Mouse (Mus musculus): ENCODE measurements at regions not wholly inside any gene's neighbourhood (a gene's known extent, or its start where the extent isn't known, plus 50 kb on each side); places are given as distances from the start of the nearest gene placed in this dataset.

DNA sequence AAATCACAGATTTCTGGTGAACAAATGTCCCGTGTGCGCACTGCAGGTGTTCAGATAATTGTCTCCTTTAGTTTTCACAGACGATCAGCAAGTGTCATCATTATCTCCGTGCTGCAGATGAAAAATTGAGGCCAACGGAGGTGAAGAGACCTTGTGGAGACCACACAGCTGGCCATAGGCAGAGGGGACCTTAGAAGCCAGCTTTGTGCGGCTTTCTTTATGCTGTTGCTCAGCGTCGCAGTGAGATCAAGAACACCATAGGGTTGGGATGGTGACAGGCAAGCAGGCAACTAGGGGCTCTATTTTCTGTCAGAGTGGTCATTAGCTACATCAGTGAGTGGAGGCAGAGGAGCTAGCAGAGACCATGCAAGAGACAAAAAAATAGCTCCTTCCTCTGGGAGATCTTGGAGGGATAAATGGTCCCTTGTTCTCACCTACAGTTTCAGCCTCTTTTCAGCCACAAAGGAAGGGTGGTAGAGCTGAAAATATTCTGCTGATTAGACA, 324.4 kb downstream of the Chl1 start:
- Histone ChIP-seq H3K36me3 (ENCODE audit: control insufficient read depth, insufficient read depth, low read length) (no peaks in the 10 kb centered on the region), H3K27me3 (ENCODE audit: control insufficient read depth, insufficient read depth, low read depth, low read length) (no peaks in the 10 kb centered on the region), H3K9ac (ENCODE audit: low read depth, low read length) (no peak overlapping the region), H3K27ac (ENCODE audit: low read length) (no peak overlapping the region), H3K4me1 (ENCODE audit: control insufficient read depth, insufficient read depth, low read length) (no peaks in the 10 kb centered on the region), H3K9me3 (replicated peaks; ENCODE audit: control insufficient read depth, low read length, poor library complexity, severe bottlenecking) (no peaks in the 10 kb centered on the region), H3K4me3 (ENCODE audit: low read depth, low read length) (no peak overlapping the region), H3K4me2 (ENCODE audit: low read length) (no peak overlapping the region)
- peak; percentile 21; the same call in 1 of the 2 replicates for ATAC-seq
- WGBS: 73% methylated on average over 8 of the region's 8 CpGs

DNA sequence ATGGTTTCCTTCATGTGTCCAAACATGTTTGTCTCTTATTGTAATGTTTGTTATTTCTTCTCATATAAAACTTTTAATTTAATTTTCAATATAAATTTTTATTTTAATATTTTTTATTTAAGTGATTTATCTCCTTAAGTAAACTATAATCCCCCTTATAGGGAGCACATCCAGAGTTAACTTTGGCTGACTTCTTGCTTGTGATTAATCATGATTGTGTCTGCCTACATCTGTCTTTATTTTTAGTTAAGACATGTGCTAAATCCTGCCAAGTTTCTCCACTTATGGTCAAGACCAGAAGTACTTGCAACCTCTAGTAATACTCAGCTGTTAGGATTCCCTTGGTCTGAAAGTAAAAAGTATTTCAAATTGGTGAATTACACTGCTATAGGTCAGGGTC, 349.4 kb downstream of the Chl1 start:
- Histone ChIP-seq H3K27ac (ENCODE audit: low read length) (no peak overlapping the region), H3K4me3 (ENCODE audit: low read depth, low read length) (no peak overlapping the region), H3K9me3 (replicated peaks; ENCODE audit: control insufficient read depth, low read length, poor library complexity, severe bottlenecking) (no peaks in the 10 kb centered on the region), H3K4me1 (ENCODE audit: control insufficient read depth, insufficient read depth, low read length) (no peaks in the 10 kb centered on the region), H3K4me2 (ENCODE audit: low read length) (no peak overlapping the region), H3K9ac (ENCODE audit: low read depth, low read length) (no peak overlapping the region), H3K27me3 (ENCODE audit: control insufficient read depth, insufficient read depth, low read depth, low read length) (no peaks in the 10 kb centered on the region), H3K36me3 (ENCODE audit: control insufficient read depth, insufficient read depth, low read length) (no peaks in the 10 kb centered on the region)
- no peak for ATAC-seq

DNA sequence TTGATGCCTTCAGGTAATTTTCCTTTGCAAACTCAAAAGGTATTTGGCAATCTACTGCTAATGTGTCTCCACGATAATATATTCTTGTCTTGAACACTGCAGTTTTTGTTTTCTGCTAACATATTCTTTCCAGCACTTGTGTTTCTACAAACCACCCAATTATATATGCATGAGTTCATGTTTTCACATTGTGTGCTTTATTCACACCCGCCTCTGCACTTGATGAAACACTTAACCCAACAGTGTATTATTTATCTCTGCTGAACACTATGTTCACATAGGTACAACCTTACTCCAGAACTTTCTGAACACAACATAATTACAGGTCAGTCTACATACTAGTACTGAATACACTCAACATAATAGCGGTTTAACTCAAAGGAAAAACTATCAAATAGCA, 383.1 kb downstream of the Chl1 start:
- Histone ChIP-seq H3K27me3 (ENCODE audit: control insufficient read depth, insufficient read depth, low read depth, low read length) (no peaks in the 10 kb centered on the region), H3K4me1 (ENCODE audit: control insufficient read depth, insufficient read depth, low read length) (no peaks in the 10 kb centered on the region), H3K4me2 (ENCODE audit: low read length) (no peak overlapping the region), H3K36me3 (ENCODE audit: control insufficient read depth, insufficient read depth, low read length) (no peaks in the 10 kb centered on the region), H3K9me3 (replicated peaks; ENCODE audit: control insufficient read depth, low read length, poor library complexity, severe bottlenecking) (no peaks in the 10 kb centered on the region), H3K27ac (ENCODE audit: low read length) (no peak overlapping the region), H3K4me3 (ENCODE audit: low read depth, low read length) (no peak overlapping the region), H3K9ac (ENCODE audit: low read depth, low read length) (no peak overlapping the region)
- 72% methylated on average over 3 of the region's 3 CpGs for WGBS
- ATAC-seq: no peak

DNA sequence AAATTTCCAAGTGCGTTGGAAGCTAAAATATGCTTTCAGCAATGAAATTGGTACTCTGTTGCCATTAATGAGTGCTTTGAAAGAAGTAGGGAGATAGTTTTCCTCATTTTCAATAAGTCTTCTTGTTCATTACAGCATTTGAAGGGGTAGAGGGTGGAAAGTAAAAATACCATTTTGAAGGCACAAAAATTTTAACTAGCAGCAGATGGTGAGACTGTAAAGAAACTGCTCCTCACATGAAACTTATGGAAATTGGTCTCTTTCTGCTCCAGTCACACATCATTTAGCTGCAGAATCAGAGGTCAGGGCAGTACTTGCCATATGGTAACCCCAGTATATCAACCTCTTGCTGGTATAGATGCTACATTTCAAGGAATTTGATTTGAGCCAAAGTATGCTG, 414.1 kb downstream of the Chl1 start:
- Histone ChIP-seq H3K9ac (ENCODE audit: low read depth, low read length) (no peak overlapping the region), H3K9me3 (replicated peaks; ENCODE audit: control insufficient read depth, low read length, poor library complexity, severe bottlenecking) (no peaks in the 10 kb centered on the region), H3K4me1 (ENCODE audit: control insufficient read depth, insufficient read depth, low read length) (no peaks in the 10 kb centered on the region), H3K4me2 (ENCODE audit: low read length) (no peak overlapping the region), H3K27ac (ENCODE audit: low read length) (no peak overlapping the region), H3K4me3 (ENCODE audit: low read depth, low read length) (no peak overlapping the region), H3K36me3 (ENCODE audit: control insufficient read depth, insufficient read depth, low read length) (no peaks in the 10 kb centered on the region), H3K27me3 (ENCODE audit: control insufficient read depth, insufficient read depth, low read depth, low read length) (no peaks in the 10 kb centered on the region)
- 88% methylated on average over 1 of the region's 1 CpGs for WGBS
- ATAC-seq: no peak

DNA sequence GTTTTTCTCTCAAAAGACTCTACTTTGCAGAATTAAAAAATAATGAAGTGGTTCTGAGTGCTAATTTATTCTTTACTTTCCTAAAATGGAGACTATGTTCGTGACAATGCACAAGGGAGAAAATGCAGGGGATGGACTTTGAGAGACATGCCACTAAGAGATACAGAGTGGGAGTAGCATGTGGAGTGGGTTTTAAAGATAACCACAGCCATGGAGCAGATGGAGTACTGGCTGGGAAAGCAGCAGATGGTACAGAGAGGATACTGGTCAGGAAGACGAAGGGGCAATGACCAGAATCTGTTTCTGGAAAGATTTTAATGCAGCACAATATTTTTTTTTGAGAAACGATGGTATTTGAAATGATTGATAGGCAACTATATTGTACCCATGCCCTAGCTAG, 416.7 kb downstream of the Chl1 start:
- no peak for ATAC-seq
- Histone ChIP-seq H3K4me1 (ENCODE audit: control insufficient read depth, insufficient read depth, low read length) (no peaks in the 10 kb centered on the region), H3K4me3 (ENCODE audit: low read depth, low read length) (no peak overlapping the region), H3K27me3 (ENCODE audit: control insufficient read depth, insufficient read depth, low read depth, low read length) (no peaks in the 10 kb centered on the region), H3K4me2 (ENCODE audit: low read length) (no peak overlapping the region), H3K9me3 (replicated peaks; ENCODE audit: control insufficient read depth, low read length, poor library complexity, severe bottlenecking) (no peaks in the 10 kb centered on the region), H3K36me3 (ENCODE audit: control insufficient read depth, insufficient read depth, low read length) (no peaks in the 10 kb centered on the region), H3K9ac (ENCODE audit: low read depth, low read length) (no peak overlapping the region), H3K27ac (ENCODE audit: low read length) (no peak overlapping the region)
- WGBS: 85% methylated on average over 3 of the region's 3 CpGs

DNA sequence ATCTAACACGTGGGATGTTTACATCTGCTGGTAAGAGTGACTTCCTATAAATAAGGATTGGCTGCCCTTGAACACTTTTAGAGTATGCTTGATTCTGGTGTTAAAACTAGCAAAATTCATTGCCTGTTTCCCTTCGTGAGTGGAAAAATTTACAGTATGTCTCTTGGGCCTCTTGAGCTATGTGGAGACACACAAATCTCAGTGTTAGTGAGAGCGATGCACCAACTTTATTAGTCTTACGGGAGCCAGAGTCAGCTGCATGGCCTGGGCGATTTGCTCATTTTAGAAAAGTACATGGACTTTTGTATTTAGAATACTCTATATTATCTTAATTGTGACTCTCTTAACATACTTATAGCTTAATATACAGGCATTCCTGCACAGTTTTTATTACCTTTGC, 430.0 kb downstream of the Chl1 start:
- Histone ChIP-seq H3K4me3 (ENCODE audit: low read depth, low read length) (no peak overlapping the region), H3K27me3 (ENCODE audit: control insufficient read depth, insufficient read depth, low read depth, low read length) (no peaks in the 10 kb centered on the region), H3K36me3 (ENCODE audit: control insufficient read depth, insufficient read depth, low read length) (no peaks in the 10 kb centered on the region), H3K9ac (ENCODE audit: low read depth, low read length) (no peak overlapping the region), H3K4me1 (ENCODE audit: control insufficient read depth, insufficient read depth, low read length) (peaks cover 2% of the 10 kb centered on the region; the same call in 1 of the 2 replicates), H3K27ac (ENCODE audit: low read length) (no peak overlapping the region), H3K4me2 (ENCODE audit: low read length) (no peak overlapping the region), H3K9me3 (replicated peaks; ENCODE audit: control insufficient read depth, low read length, poor library complexity, severe bottlenecking) (no peaks in the 10 kb centered on the region)
- 90% methylated on average over 5 of the region's 5 CpGs for WGBS
- ATAC-seq: no peak

DNA sequence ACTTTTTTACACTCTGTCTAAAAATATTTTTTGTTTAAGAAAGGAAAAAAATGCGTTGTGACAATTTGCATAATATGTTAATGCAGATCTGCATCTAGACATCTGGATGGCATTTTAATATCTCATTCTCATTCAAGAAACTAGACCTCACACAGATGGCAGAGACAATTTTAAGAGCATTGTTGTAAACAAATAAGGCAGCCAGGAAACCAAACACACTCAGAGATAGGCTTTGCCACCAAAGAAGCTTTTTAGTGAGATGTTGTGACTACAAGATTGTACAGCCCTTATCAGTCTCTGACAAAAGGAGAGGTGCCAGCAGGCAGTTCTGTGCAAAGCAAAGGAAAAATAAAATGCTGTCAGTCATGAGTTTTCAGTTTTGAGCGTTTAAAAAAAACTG, 434.0 kb downstream of the Chl1 start:
- Histone ChIP-seq H3K4me2 (ENCODE audit: low read length) (no peak overlapping the region), H3K9me3 (replicated peaks; ENCODE audit: control insufficient read depth, low read length, poor library complexity, severe bottlenecking) (no peaks in the 10 kb centered on the region), H3K27ac (ENCODE audit: low read length) (no peak overlapping the region), H3K36me3 (ENCODE audit: control insufficient read depth, insufficient read depth, low read length) (no peaks in the 10 kb centered on the region), H3K27me3 (ENCODE audit: control insufficient read depth, insufficient read depth, low read depth, low read length) (no peaks in the 10 kb centered on the region), H3K4me3 (ENCODE audit: low read depth, low read length) (no peak overlapping the region), H3K9ac (ENCODE audit: low read depth, low read length) (no peak overlapping the region), H3K4me1 (ENCODE audit: control insufficient read depth, insufficient read depth, low read length) (peaks cover 2% of the 10 kb centered on the region; the same call in 1 of the 2 replicates)
- 45% methylated on average over 2 of the region's 2 CpGs for WGBS
- ATAC-seq: no peak

DNA sequence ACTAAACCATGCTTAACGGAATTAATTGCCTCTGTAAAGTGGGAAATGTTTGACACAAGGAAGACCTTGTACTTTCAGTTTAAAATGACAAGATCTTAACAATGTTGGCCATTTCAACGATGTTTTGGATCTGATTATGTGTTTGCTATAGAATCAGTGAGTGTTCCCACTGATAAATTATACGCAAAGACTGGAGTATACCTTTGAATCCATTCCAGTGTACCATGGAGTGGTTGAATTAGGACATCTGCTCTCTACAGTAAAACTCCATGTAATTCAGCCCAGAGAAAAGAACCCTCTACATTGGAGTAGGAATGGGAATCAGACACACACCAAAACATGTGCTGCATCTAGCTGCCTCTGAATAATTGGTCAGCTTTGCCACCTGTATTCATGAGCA, 437.1 kb downstream of the Chl1 start:
- Histone ChIP-seq H3K27me3 (ENCODE audit: control insufficient read depth, insufficient read depth, low read depth, low read length) (no peaks in the 10 kb centered on the region), H3K27ac (ENCODE audit: low read length) (no peak overlapping the region), H3K4me2 (ENCODE audit: low read length) (no peak overlapping the region), H3K36me3 (ENCODE audit: control insufficient read depth, insufficient read depth, low read length) (no peaks in the 10 kb centered on the region), H3K9ac (ENCODE audit: low read depth, low read length) (no peak overlapping the region), H3K9me3 (replicated peaks; ENCODE audit: control insufficient read depth, low read length, poor library complexity, severe bottlenecking) (no peaks in the 10 kb centered on the region), H3K4me3 (ENCODE audit: low read depth, low read length) (no peak overlapping the region), H3K4me1 (ENCODE audit: control insufficient read depth, insufficient read depth, low read length) (peaks cover 2% of the 10 kb centered on the region; the same call in 1 of the 2 replicates)
- ATAC-seq: no peak
- WGBS: 80% methylated on average over 3 of the region's 3 CpGs

DNA sequence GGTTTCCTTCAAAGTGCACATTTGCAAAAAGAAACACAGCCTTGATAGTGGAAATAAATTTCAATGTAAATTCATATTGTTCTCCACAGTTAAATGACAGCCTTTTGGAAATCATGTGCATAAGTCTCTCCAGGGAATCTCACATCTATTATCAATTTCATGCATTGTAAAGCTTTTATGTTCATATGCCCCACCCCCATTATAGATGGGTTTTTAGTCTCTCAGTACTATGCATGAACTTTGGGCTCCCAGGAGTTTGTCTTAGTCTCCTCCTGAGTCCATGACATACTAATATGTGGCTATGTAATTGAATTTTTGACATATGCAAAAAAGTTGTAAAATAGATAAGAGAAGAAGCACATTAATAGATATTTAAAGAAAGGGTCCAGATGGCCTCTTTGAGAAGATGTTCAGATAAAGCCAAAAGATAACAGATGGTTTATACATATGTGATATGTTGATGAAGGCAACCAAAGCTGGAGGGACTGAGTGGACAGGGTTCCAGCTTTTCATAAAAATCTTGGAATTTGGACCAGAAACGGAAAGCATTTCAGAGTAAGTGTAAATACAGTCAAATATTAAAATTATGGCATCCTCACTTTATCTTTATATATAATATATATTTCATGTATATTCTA, 442.9 kb downstream of the Chl1 start:
- Histone ChIP-seq H3K9me3 (replicated peaks; ENCODE audit: control insufficient read depth, low read length, poor library complexity, severe bottlenecking) (no peaks in the 10 kb centered on the region), H3K36me3 (ENCODE audit: control insufficient read depth, insufficient read depth, low read length) (no peaks in the 10 kb centered on the region), H3K4me1 (ENCODE audit: control insufficient read depth, insufficient read depth, low read length) (no peaks in the 10 kb centered on the region), H3K4me3 (ENCODE audit: low read depth, low read length) (no peak overlapping the region), H3K9ac (ENCODE audit: low read depth, low read length) (no peak overlapping the region), H3K27ac (ENCODE audit: low read length) (no peak overlapping the region), H3K27me3 (ENCODE audit: control insufficient read depth, insufficient read depth, low read depth, low read length) (no peaks in the 10 kb centered on the region), H3K4me2 (ENCODE audit: low read length) (no peak overlapping the region)
- ATAC-seq: no peak
- WGBS: 71% methylated on average over 1 of the region's 1 CpGs

All from midbrain, embryonic 16.5 days (tissue).